Mouse (Mus musculus) CD4-positive, CD25-positive, alpha-beta regulatory T cell, adult 9 weeks (primary cell): ENCODE results near the gene Tbc1d23. TPM values are rescaled to one million over a fixed set of nuclear protein-coding genes. Genes with fewer than 3 reads are reported as not detected.

Experiments used
- polyA plus RNA-seq: library from polyadenylated mRNA; unstranded; fragments of 100-300 nt; shearing (Covaris generic); gene quantifications from one replicate; pipeline ENCODE4 v1.2.1, GENCODE M21; 2017

The Tbc1d23 gene
- 33.8 TPM for polyA plus RNA-seq

GRCm38 (mm10) chr16:57231089-57231936 lies at the start of gene Tbc1d23:
TSS of gene Tbc1d23 (minus strand) at chr16:57231504.

GRCm38 (mm10) chr16:57166611-57167513 lies 64.4 kb downstream of the Tbc1d23 start, which contains the start of gene Nit2:
TSS of gene Nit2 (minus strand) at chr16:57167341.

GRCm38 (mm10) chr16:57120913-57121815 lies 110.1 kb downstream of the Tbc1d23 start, which contains the start of gene Tomm70a:
TSS of gene Tomm70a (plus strand) at chr16:57121703.

Other genes with a start within 250 kb of the Tbc1d23 start
- not detected for gene Tmem45a2, start 160.1 kb downstream of the Tbc1d23 start, polyA plus RNA-seq
- gene Tomm70a, start 109.8 kb downstream of the Tbc1d23 start, polyA plus RNA-seq = 10.0 TPM
- 44.2 TPM for gene Nit2, start 64.2 kb downstream of the Tbc1d23 start, polyA plus RNA-seq
- 0.16 TPM for gene Tmem30c, start 61.4 kb upstream of the Tbc1d23 start, polyA plus RNA-seq
- gene Filip1l, start 121.6 kb upstream of the Tbc1d23 start, polyA plus RNA-seq = 11.0 TPM